Mouse (Mus musculus) layer of hippocampus, adult 18-20 months (tissue): ENCODE data around the gene Ythdf2. TPM values are rescaled to one million over a fixed set of nuclear protein-coding genes. Genes with fewer than 3 reads are reported as not detected.
"Not testable (repeated sequence)": the region's sequence is repeated elsewhere in the genome, so short reads cannot be mapped to it uniquely, and the experiment has no call there.

Experiments used
- DNase-seq, 2 experiments: peaks; one replicate each; pipeline ENCODE4 v3.0.0; 2022; ENCODE audit warnings: low spot score in 2 of 2
- long read RNA-seq: library from polyadenylated mRNA; stranded (forward); transcript quantifications from one replicate; pipeline ENCODE4 v2.0.0, GENCODE M21; 2021
- total RNA-seq, 2 experiments: library from RNA; stranded (reverse); gene quantifications; 2 replicates each; pipeline ENCODE4 v1.2.3; 2021

Ythdf2 gene
- 10 to 100 TPM; 48.5 to 48.6 TPM for total RNA-seq
- long read RNA-seq, full-length matches to known transcripts = 80 of 88 reads
- long read RNA-seq, partial matches to known transcripts = 5 of 88 reads
- long read RNA-seq, other reads (novel, unspliced or antisense) = 3 of 88 reads

DNA sequence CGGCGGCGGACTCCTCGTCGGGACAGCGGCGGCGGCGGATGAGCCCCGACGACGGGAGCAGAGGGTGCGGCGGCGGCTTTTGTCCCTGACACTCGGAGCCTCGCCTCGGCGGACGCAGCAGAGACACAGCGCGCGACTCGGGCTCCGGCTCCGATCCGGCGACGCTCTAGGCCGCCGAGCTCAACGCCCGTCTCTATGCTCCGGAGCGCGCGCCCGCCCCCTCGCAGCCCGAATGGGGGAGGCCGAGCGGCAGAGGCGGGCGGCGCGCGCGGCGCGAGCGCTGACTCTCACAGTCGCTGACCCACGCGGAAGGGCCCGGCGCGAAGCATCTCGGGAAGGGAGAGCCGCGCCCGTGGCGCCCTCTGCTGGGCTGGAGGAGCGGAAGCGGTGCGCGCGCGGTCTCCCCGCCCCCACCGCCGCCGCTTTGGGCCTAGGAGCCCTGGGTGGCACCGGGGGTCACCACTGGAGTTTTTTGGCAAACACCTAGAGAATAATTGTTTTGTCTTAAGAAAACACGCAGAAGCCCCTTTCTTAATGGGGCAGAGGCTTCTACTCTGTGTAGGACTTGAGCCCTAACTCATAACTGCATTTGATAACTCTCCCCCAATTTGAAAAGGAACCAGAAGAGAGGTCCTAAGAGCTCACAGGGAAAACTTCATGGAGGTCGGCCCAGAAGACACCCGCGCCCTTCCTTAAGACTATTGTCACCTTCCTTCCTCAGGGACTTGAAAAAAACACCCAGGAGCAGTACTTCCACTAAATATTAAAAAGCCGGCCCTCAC, at the start of gene Ythdf2:
Ythdf2 (minus strand) TSS at position 351 of the 782 bp plus-strand sequence.
- DNase-seq = peak; percentile 94 to 97

DNA sequence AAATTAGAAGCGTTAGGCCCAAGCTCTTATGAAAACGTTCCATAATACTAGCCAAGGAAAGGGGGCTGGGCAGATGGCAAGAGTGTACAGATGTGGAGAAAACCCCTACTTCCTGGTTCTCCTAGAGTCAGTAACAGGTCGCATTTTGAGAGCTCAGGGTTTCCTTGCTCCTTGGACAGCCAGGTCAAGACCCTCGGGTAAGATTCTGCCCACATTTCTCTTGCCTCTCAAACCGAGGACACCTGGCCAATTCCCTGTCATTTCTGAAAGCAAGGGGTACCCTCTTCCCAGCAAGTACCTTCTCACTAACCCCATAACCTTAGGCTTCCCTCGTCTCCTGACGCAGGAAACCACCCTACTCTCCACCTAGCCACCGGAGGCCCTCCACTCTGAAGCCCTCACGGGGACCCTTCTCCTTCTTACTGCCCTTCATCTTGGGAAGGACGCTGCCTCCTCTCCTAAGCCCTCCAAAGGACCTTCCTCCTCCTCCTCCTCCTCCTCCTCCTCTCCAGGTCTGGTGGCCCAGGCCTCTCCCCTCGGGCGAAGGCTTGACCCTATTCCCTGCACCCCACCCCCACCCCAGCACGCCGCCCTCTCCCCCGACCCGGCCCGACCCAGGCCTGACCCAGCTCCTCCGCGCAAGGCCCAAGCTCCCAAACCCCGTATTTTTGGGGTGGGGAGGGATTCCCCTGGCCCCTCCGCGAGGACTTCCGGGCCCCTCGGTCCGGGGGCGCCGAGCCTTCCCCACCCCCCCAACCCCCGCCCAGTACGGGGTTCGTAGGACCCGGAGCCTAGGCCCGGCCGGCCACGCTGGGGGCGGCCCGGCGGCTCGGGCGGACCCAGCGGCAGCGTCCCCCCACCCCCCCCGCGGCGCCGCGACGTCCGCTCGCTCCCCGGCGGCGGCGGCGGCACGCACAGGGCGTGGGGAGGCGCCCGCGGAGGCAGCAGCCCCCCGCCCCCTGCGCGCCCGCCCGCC, 48.6 kb upstream of the Ythdf2 start:
- DNase-seq = no peak

DNA sequence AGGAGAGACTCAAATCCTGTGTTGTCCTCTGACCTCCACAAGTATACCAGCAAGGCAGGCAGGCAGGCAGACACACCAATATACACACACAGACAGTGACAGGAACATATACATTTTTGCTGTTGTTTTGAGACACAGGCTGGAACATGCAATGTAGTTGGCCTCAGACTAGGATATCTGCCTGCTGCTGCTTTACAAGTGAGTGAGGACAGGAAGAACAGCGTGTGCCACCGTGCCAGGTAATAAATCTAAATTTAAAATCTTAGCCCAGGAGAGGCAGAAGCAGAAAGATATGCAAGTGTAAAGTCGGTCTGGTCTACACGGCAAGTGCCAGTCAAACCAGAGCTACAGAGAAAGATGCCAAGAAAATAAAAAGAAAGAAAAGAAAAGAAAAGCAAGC, 47.1 kb upstream of the Ythdf2 start:
- DNase-seq = no peak

DNA sequence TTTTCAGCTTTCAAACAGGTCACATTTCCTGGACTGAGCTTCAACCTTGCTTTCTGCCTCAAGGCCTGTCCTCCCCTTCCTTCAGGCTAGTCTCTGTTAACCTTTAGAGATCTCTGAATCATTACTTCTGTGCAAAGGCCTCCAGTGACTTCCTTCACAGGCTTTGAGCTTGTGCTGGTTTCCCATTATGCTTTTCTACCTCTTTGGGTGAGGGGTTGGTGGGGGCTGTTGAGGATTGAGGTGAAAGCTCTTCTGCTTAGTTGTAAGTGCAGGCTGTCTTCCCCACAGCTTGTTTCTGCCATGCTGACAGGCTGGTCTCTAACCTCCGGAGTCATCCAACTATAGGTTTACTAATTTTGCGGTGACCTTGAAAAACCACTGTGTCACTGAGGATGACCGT, 44.3 kb upstream of the Ythdf2 start:
- DNase-seq = no peak

DNA sequence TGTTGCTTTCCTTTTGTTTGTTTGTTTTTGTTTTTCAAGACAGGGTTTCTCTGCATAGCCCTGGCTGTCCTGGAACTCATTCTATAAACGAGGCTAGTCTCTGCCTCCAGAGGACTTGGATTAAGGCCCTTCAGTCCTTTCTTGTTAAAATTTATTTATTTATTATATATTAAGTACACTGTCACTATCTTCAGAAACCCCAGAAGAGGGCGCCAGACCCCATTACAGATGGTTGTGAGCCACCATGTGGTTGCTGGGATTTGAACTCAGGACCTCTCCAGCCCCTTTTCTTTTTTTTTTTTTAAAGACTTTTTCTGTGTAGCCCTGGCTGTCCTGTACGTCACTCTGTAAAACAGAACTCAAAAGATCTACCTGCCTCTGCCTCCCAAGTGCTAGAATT, 42.9 kb upstream of the Ythdf2 start:
- no peak for DNase-seq

DNA sequence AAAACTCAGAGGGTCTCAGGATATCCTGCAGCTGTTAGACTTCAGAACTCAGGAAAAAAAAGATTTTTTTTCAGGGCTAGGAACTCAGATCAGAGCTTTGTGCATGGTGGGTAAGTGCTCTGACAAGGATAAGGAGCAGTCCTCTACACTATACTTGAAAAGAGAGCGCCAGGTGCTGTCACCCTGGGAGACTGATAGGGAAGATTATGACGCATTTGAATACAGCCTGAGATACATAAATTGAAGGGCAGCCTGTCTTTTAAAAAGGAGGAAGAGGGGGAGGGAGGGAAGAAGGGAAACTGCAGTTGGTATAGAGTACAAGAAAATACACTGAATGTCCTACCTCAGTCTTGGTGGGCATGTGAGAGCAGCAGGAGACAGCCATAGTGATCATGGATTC, 41.5 kb upstream of the Ythdf2 start:
- DNase-seq = no peak

DNA sequence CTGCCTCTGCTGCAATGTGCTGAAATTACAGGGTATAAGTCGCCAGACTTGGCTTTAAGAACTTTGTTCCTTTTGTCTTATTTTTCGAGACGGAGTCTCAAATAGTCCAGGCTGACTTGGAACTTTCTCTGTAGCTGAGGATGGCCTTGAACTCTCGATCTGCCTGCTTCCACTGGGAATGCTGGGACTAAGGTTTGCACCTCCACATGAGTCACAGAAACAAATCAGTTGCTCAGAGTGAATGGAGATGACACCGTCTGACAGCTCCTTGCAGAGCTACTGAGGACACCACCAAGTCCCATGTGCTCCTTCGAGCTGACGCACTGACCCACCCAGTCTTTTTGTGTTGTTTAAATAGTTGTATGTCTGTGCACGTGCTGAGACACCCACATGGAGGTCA, 41.0 kb upstream of the Ythdf2 start:
- DNase-seq = no peak

DNA sequence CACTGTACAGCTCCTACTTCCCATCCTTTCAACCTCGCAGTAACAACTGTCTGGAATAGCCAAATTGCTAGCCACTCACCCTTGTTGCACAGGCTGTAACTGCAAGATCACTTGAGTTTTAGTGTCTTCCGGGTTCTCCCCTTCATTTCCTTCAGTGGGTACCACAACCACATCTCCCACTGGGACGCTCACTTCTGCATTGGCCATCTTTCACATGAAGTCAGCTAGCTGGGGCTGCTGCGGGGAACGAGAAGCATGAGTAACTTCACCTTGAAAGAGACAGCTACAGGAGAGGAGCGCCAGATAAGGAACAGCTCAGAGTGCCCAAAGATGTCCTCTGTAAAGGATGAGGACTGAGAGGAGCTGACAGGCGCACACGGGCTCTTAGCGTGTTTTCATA, 39.5 kb upstream of the Ythdf2 start:
- no peak for DNase-seq

DNA sequence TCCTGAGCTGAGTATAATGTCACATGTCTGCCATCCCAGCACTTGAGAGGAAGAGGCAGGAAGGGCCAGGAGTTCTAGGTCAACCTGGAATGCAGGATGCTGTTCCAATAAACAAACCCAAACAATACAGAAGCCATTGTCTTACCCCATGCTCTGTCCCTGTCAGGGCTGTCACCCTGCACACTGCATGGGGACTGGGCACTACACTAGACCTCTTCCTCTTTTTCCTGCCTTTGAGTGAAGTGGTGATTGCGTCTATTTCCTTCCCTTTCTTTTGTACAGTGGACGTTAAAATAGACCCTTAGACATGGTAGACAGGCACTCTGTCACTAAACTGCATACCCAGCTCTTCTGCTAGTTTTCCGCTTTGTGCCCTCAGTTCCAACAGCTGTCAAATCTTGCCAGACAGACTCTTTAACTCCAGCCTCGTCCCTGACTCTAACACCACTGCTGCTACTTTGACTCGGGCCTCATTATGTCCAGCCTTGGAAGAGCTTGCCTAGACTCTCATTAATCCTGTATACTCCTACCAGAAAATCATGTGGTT, 35.4 kb upstream of the Ythdf2 start:
- no peak for DNase-seq

DNA sequence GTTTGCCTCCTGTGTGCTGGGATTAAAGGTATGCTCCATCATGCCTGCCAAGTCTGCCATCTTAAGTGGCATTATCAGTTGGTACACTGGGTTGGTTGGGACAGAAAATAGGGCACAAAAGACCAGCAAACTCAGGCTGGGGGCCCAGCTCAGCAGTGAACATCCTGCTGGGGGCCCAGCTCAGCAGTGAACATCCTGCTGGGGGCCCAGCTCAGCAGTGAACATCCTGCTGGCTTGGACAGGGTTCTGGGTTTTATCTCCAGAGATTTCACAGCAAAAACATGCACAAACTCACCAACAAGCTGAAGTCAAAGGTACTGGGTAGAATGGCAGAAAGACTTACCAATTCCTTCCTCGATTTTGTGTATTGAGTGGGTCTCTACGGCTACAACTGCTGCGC, 33.5 kb upstream of the Ythdf2 start:
- no peak for DNase-seq

DNA sequence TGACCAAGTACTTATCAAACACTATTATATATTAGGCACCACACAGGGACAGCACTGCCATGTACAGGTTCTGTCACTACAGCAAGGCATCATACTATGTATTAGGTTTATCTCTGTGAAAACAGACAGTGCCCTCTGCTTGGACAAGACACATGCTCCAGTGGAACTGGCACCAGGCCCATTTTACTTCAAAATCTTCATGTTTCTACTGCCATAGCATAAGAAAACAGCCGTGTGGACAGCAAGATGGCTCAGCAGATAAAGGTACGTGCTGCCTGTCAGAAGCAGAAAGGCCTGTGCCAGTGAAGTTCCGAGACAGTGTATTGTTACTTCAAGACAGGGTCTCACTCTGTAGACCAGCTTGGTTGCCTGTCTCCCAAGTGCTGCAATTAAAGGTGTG, 29.1 kb upstream of the Ythdf2 start:
- no peak for DNase-seq

DNA sequence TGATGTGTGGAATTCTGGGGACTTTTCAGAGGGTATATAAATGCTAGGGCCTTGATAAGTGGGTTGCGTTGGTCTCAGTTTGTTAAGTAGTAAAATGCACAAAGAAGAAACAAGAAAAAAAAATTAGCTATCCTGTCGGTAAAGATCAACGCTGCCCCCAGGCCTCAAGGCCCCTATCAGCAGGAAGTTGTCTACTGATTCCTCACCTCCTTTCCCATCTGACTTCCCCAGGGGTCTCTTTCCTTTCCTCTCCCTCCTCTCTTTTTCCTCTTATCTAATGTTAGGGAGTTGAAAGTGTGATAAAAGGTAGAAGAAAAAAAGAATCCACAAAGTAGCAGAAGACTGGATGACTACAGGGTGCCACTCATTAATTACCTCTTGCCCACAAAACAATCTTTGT, 28.3 kb upstream of the Ythdf2 start:
- no peak for DNase-seq

DNA sequence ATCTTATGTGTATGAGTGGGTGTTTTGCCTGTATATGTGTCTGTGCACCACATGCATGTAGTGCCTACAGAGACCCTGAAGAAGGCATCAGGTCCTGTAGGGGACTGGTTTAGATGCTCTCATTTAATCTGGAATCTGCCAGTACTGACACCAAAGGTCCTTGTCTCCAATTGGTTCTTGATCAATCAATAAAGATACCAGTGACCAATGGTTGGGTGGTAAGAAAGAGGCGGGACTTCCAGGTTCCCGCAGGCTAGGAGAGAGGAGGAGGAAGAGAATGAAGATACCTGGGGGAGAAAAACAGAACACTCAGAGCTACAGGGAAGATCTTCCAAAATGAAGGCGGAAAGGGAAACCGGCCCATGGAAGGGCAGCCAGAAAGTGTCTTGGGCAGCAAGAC, 26.3 kb upstream of the Ythdf2 start:
- no peak for DNase-seq

DNA sequence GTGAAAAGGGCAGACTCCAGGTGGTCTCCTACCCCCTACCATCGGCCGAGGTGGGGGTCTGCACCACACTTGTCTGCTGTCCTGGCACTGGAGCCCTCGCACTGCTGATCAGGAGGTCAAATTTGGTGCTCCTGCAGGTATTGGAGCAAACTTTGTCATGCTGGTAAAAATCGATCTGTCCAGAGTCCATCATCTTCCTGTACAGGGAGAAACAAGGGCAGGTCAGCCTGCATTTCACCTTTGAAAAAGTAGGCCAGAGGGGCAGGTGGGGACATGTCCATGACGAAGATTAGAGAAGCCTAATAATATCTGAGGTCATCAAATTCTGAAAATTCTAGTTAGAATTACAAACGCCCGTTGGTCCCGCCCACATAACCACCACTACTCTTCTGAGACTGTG, 22.6 kb upstream of the Ythdf2 start:
- DNase-seq = no peak

DNA sequence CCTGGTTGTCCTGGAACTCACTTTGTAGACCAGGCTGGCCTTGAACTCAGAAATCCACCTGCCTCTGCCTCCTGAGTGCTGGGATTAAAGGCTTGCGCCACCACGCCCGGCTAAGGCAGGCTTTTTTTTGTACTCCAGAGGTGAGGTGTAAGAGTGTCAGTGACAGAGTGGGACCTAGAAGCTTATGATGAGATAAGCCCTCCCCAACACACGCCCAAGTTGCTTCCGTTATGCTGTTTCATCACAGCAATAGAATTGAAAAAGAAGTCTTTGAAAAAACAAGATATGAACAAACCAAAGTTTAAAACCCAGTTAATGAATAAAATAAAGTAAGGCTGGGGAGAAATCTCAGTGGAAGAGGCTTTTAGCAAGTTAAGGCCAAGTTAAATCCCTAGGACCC, 18.3 kb upstream of the Ythdf2 start:
- DNase-seq = no peak

DNA sequence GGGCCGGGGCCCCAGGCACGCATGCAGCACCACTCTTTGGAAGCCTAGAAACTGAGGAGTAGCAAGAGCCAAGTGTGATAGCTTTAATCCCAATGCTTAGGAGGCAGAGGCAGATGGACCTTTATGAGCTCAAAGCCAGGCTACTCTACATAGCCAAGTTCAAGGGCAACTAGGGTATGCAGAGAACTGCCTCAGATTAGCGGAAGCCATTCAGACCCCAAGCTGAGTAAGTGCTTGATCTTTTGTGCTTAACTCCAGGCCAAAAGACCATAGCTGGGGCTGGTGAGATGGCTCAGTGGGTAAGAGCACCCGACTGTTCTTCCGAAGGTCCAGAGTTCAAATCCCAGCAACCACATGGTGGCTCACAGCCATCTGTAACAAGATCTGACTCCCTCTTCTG, 9.9 kb upstream of the Ythdf2 start:
- not testable (repeated sequence) for DNase-seq

DNA sequence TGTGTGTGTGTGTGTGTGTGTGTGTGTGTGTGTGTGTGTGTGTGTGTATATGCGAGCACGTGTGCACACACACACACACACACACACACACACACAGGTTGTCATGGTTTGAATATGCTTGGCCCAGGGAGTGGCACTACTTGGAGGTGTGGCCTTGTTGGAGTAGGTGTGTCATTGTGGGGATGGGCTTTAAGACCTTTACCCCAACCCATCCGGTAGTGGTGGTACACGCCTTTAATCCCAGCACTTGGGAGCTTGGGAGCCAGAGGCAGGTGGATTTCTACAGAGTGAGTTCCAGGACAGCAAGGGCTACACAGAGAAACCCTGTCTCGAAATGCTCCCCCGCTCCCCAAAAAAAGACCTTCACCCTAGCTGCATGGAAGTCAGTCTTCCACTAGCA, 6.3 kb upstream of the Ythdf2 start:
- DNase-seq = not testable (repeated sequence)

DNA sequence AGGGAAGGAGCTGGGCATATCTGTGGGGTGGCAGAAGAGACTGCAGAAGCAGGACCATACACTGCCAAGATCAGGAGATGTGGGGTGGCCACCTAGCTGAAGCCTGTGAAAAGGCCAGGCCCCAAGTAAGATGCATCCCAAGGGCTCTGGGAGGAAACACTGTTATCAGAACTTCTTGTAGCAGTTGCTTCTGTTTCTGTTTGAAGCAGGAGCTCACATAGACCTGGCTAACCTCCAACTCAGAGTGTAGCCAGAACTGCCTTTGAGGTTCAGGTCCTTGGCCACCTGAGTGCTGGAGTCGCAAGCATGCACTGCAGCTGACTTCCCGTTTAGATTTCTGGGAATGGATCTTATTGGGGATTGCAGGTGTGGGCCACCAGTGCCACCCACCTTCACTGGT, 5.7 kb upstream of the Ythdf2 start:
- no peak for DNase-seq

DNA sequence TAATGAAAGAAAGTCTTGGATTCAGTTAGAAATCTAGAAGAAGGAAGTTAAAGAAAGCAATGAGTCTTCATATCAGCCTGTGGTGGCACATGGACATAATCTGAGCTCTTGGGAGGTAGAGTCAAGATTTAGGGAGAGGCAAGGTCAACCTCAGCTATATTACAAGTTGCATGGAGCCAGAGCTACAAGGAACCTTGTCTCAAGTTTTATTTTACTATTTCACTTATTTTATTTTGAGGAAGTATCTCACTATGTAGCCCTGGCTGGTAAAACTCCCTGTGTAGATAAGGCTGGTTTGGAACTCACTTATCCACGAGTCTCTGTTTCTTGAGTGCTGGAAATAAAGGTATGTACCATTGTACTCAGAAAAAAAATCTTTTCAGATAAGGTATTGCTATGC, 4.5 kb upstream of the Ythdf2 start:
- DNase-seq = no peak

DNA sequence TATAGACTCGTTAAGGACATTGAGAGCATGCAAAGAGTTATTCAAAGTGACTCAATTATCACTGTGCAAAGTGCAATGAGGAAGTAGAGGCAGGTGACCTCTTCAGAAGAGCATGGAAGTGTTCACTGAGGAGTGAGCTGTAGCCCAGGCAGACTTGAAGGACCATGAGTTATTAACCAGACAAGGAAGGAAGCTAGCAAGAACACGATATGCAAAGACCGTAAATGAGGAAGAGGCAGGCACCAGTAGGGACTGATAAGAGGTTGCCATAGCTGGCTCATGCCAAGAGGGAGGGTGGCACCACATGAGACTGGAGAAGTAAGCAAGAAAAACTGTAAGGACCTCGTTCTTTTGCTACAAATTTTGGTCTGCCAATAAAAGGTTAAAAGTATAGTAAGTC, 2.7 kb upstream of the Ythdf2 start:
- no peak for DNase-seq

DNA sequence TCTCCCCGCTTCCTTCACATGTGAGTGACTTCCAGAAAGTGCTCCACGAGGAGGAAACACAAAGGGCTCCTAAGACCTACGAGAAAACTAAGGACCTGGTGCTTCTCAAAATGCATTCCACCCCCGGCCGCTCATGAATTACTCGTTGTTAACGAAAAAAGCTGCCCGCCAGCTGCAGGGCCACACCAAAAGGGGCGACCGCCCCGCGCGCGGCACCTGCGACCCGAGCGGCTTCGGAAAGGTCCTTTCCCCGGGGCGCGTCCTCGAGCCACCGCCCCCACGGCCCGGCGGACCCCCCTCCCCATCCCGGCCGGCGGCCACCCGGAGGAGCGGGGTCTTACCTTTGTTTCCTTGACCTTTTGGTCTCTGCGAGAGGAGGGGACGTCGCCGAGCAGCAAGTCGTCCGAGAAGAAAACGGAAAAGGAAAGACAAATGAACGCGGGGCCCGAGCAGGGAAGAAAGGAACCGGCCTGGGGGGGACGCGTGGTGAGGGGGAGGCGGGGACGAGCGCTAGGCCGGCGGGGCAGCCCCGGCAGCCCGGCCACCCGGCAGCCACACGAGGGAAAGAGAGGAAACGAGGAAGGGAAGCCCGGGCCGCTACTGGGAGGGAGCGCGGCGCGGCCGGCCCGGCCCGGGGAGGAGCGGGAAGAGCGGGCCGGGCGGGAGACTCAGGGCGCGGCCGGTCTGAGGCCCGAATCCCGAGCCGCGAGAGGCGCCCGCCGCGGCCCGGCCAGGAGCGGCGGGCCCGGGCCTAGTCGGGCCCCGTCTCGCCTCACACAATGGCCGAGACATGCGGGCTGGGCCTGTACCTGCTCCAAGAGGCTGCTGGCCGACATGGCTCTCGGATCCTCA, 786 bp downstream of the Ythdf2 start:
- DNase-seq = no peak
